Mouse (Mus musculus): ENCODE data around the gene Cdh23.

DNA sequence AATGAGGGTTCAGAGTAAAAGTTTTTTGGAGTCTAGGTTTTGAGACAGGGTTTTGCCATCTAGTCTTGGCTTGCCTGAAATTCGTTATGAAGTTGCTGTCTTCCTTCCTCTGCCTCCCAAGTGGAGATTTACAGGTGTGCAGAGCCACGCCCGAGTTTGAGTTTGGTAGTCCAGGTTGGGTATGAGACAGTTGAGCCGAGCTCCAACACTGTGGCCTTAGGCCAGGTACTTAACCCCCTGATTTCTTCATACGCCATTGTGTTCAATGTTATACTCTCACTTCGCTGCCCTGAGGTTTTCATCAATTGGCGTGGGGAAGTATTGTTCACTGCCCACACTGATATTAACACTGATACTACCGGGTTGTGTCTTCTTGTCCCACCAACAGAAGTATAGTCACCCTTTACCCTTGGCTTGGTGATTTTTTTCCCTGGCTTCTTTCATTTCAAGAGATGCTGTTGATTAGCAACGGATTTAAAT lies 414.7 kb downstream of the Cdh23 start:
- TF ChIP-seq CTCF (IDR thresholded peaks at IDR 0.05) (no peak), EP300 (IDR thresholded peaks at IDR 0.05) (no peak)

Measured in lung, postnatal 0 days (tissue).